Mouse (Mus musculus): Measurements from ENCODE around the gene Lzts2. TPM values are rescaled to one million over a fixed set of nuclear protein-coding genes. Genes with fewer than 3 reads are reported as not detected.

The Lzts2 gene
- 3.1 and 11.2 TPM in 2 replicates for polyA plus RNA-seq (2011; ENCODE audit: insufficient read depth, insufficient read length, low replicate concordance, missing spikeins)

DNA sequence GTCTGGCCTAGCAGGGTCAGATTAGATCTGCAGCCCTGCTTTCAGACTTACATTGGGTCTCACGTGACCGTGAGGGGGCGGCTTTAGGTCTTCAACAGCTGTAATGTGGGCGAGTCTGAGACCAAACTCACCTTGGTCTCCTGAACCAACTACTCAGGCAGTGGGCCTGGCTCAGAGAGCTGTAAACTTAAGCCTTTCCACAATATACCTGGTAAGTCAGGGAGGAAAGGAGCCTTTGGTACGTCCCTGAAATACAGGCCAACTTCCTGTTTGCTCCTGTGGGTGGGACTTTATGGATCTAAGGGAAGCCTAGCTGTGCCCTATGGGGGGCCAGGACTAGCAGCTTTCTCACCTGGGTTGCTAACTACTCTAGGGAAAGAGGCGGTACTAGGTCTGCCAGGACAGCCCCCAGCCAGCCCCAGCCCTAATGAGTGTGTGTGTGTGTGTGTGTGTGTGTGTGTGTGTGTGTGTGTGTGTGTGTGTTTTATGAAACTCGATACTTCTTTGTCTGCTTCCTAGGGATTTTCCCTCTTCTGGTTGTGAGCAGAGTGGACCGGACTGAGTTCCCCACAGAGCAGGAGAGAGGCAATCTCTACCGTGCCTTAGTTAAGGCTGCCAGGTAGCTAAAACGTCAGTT is at the start of gene Lzts2:
Gene Lzts2 (plus strand): TSS at position 80 of the 637 bp plus-strand sequence.
- Histone ChIP-seq H3K4me1 (ENCODE audit: control insufficient read depth, insufficient read depth, low read length) (peaks cover 2% of the 10 kb centered on the region), H3K27ac (ENCODE audit: control insufficient read depth, insufficient read depth, low read depth, low read length, poor library complexity) (no peak within 1 kb of the TSS), H3K4me3 (replicated peaks; ENCODE audit: control insufficient read depth, low read depth, low read length) (peak within 1 kb of the TSS; percentile 61)
- TF ChIP-seq POLR2A (IDR thresholded peaks at IDR 0.05; ENCODE audit: borderline replicate concordance, control insufficient read depth, low read depth, low read length) (no peak), CTCF (IDR thresholded peaks at IDR 0.05; ENCODE audit: control insufficient read depth, insufficient read depth, low read length) (no peak)
- 8% methylated on average over 10 of the region's 10 CpGs for WGBS

DNA sequence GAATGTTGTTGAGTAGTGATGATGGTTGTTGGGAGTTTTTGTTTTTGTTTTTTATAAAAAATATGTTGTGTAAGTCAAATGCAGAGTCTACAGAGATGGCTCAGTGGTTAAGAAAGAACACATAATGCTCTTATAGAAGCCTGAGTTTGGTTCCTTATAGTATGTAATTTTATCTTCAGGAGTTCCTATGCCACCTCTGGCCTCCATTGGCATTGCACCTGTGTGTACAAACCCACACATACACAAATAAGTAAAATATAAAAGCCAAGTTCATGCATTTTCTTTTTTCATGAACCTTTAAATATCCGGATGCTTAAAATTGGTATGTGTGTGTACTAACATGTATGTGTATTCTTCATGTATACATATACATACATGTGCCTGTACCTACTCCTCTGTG is 48.2 kb upstream of the Lzts2 start:
- no peak overlapping the region for H3K4me3 ChIP-seq (replicated peaks; ENCODE audit: control insufficient read depth, low read depth, low read length)
- TF ChIP-seq CTCF (IDR thresholded peaks at IDR 0.05; ENCODE audit: control insufficient read depth, insufficient read depth, low read length) (no peak), POLR2A (IDR thresholded peaks at IDR 0.05; ENCODE audit: borderline replicate concordance, control insufficient read depth, low read depth, low read length) (no peak)
- H3K4me1 ChIP-seq (ENCODE audit: control insufficient read depth, insufficient read depth, low read length), result no peaks in the 10 kb centered on the region
- H3K27ac ChIP-seq (ENCODE audit: control insufficient read depth, insufficient read depth, low read depth, low read length, poor library complexity), result no peak overlapping the region
- WGBS, result 98% methylated on average over 1 of the region's 1 CpGs

GRCm38 (mm10) chr19:44968329-44968728 is 45.9 kb upstream of the Lzts2 start:
- no peak overlapping the region for H3K27ac ChIP-seq (ENCODE audit: control insufficient read depth, insufficient read depth, low read depth, low read length, poor library complexity)
- 78% methylated on average over 3 of the region's 3 CpGs for WGBS
- H3K4me3 ChIP-seq (replicated peaks; ENCODE audit: control insufficient read depth, low read depth, low read length), result no peak overlapping the region
- TF ChIP-seq CTCF (IDR thresholded peaks at IDR 0.05; ENCODE audit: control insufficient read depth, insufficient read depth, low read length), result no peak
- TF ChIP-seq POLR2A (IDR thresholded peaks at IDR 0.05; ENCODE audit: borderline replicate concordance, control insufficient read depth, low read depth, low read length), result no peak
- H3K4me1 ChIP-seq (ENCODE audit: control insufficient read depth, insufficient read depth, low read length), result no peaks in the 10 kb centered on the region

DNA sequence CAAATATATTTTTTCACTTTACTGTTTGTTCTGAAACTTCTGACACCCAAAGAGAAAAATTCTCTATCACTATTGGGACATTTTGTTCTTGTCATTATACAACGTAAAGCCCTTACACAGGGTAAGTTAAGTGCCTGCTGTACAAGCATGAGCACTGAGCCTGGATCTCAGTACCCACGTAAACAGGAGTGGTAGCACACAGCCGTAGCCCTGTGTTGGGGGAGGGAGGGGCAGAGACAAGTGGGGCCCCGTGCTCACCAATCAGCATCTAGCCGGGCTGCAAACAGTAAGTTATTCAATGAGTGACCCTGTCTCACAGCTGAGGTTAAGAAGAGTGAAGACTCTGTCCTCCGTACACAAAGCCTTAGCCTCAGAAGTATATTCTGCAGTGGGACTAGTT is 37.6 kb upstream of the Lzts2 start:
- no peak overlapping the region for H3K27ac ChIP-seq (ENCODE audit: control insufficient read depth, insufficient read depth, low read depth, low read length, poor library complexity)
- no peaks in the 10 kb centered on the region for H3K4me1 ChIP-seq (ENCODE audit: control insufficient read depth, insufficient read depth, low read length)
- H3K4me3 ChIP-seq (replicated peaks; ENCODE audit: control insufficient read depth, low read depth, low read length), result no peak overlapping the region
- TF ChIP-seq POLR2A (IDR thresholded peaks at IDR 0.05; ENCODE audit: borderline replicate concordance, control insufficient read depth, low read depth, low read length) (no peak), CTCF (IDR thresholded peaks at IDR 0.05; ENCODE audit: control insufficient read depth, insufficient read depth, low read length) (no peak)
- 90% methylated on average over 6 of the region's 6 CpGs for WGBS

DNA sequence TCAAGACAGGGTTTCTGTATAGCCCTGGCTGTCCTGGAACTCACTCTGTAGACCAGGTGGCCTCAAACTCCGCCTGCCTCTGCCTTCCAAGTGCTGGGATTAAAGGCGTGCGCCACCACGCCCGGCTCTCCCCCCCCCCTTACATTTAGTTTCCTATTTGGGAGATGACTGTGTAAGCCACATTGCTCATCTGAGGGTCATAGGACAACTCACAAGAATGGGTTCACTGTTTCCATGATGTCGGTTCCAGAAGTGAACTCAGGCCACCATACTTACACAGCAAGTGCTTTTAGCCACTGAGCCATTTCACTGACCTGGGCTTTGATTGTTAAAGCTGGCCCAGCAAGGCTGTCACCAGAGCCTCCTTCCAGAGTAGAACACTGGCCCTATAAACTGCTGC is 37.1 kb upstream of the Lzts2 start:
- WGBS, result 89% methylated on average over 6 of the region's 6 CpGs

DNA sequence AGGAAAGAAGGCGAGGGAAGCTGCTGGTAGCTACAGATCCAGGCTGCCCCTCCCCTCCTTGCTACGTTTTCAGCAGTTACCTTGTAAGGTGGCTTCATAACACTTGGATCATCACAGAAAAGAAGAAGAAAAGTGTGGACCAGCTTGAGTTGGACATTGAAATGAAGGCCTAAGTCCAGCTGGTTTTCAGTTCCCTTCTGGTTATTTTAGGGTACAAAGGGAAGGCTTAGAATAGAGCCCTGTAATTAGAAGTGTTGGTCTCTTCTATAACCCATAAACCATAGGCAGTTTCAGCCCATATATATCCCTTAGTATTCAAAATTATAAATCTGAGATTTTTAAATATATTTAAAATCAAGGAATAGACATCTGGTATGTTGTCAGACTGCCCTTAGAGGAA is 33.4 kb upstream of the Lzts2 start:
- Histone ChIP-seq H3K27ac (ENCODE audit: control insufficient read depth, insufficient read depth, low read depth, low read length, poor library complexity) (no peak overlapping the region), H3K4me1 (ENCODE audit: control insufficient read depth, insufficient read depth, low read length) (no peaks in the 10 kb centered on the region), H3K4me3 (replicated peaks; ENCODE audit: control insufficient read depth, low read depth, low read length) (no peak overlapping the region)
- no peak for TF ChIP-seq CTCF (IDR thresholded peaks at IDR 0.05; ENCODE audit: control insufficient read depth, insufficient read depth, low read length)
- TF ChIP-seq POLR2A (IDR thresholded peaks at IDR 0.05; ENCODE audit: borderline replicate concordance, control insufficient read depth, low read depth, low read length), result no peak
- WGBS, result 90% methylated on average over 2 of the region's 2 CpGs

More for the DNA sequence above, 37.1 kb upstream of the Lzts2 start:
- Histone ChIP-seq H3K4me1 (ENCODE audit: control insufficient read depth, insufficient read depth, low read length) (no peaks in the 10 kb centered on the region), H3K27ac (ENCODE audit: control insufficient read depth, insufficient read depth, low read depth, low read length, poor library complexity) (no peak overlapping the region), H3K4me3 (replicated peaks; ENCODE audit: control insufficient read depth, low read depth, low read length) (no peak overlapping the region)
- TF ChIP-seq POLR2A (IDR thresholded peaks at IDR 0.05; ENCODE audit: borderline replicate concordance, control insufficient read depth, low read depth, low read length), result no peak
- no peak for TF ChIP-seq CTCF (IDR thresholded peaks at IDR 0.05; ENCODE audit: control insufficient read depth, insufficient read depth, low read length)

DNA sequence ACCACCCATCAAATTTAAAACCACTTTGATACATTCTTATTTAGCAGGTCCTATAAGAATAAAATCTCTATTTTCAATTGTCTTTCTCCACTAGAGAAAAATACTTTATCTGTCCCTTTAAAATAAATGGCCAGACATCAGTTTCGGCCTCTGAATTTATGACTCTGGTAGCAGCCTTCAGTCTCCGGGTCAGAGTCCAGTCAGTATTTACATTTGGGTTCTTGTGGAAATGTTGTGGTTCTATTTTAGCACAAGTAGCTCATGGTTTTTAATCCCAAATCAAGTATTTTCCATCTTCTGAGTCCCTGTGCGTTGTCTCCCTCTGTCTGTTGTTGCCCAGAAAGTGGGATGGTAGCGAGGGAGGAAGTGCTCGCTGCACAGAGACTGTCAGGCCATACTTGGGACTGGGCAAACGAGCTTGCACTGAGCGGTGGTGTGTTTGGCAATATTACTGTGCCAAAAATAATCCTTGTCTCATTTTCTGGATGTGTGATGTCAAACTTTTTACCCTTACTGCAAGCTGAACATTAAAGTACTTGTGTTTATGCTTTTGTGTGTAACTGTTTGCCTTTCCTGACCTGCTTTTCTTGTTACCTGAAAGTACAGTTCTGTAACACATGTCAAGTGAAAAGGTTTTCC is 31.6 kb upstream of the Lzts2 start:
- Histone ChIP-seq H3K4me3 (replicated peaks; ENCODE audit: control insufficient read depth, low read depth, low read length) (no peak overlapping the region), H3K27ac (ENCODE audit: control insufficient read depth, insufficient read depth, low read depth, low read length, poor library complexity) (no peak overlapping the region), H3K4me1 (ENCODE audit: control insufficient read depth, insufficient read depth, low read length) (no peaks in the 10 kb centered on the region)
- TF ChIP-seq CTCF (IDR thresholded peaks at IDR 0.05; ENCODE audit: control insufficient read depth, insufficient read depth, low read length), result no peak
- TF ChIP-seq POLR2A (IDR thresholded peaks at IDR 0.05; ENCODE audit: borderline replicate concordance, control insufficient read depth, low read depth, low read length), result no peak
- 63% methylated on average over 7 of the region's 7 CpGs for WGBS

GRCm38 (mm10) chr19:44983366-44983765 is 30.8 kb upstream of the Lzts2 start:
- 85% methylated on average over 6 of the region's 6 CpGs for WGBS
- H3K4me1 ChIP-seq (ENCODE audit: control insufficient read depth, insufficient read depth, low read length), result no peaks in the 10 kb centered on the region
- no peak overlapping the region for H3K27ac ChIP-seq (ENCODE audit: control insufficient read depth, insufficient read depth, low read depth, low read length, poor library complexity)
- TF ChIP-seq POLR2A (IDR thresholded peaks at IDR 0.05; ENCODE audit: borderline replicate concordance, control insufficient read depth, low read depth, low read length) (no peak), CTCF (IDR thresholded peaks at IDR 0.05; ENCODE audit: control insufficient read depth, insufficient read depth, low read length) (no peak)
- no peak overlapping the region for H3K4me3 ChIP-seq (replicated peaks; ENCODE audit: control insufficient read depth, low read depth, low read length)
